Mouse (Mus musculus) 416B (cell line): ENCODE measurements at regions not wholly inside any gene's neighbourhood (a gene's known extent, or its start where the extent isn't known, plus 50 kb on each side); places are given as distances from the start of the nearest gene placed in this dataset.
"Not testable (repeated sequence)": the region's sequence is repeated elsewhere in the genome, so short reads cannot be mapped to it uniquely, and the experiment has no call there.

Experiments used
- DNase-seq: peaks from one replicate; pipeline ENCODE4 v3.0.0; 2011; ENCODE audit warnings: low read depth

- DNase-seq, result not testable (repeated sequence)
These were observed 308.2 kb upstream of the Gm21863 start for GRCm38 (mm10) chr12:19646071-19646470.

- not testable (repeated sequence) for DNase-seq
These were observed 285.8 kb upstream of the Gm21863 start for GRCm38 (mm10) chr12:19668541-19668940.

GRCm38 (mm10) chr12:19670636-19671035, 283.7 kb upstream of the Gm21863 start:
- DNase-seq, result peak; percentile 4
